Mouse (Mus musculus): ENCODE results near the gene Gm1113. TPM values are rescaled to one million over a fixed set of nuclear protein-coding genes. Genes with fewer than 3 reads are reported as not detected.

Gene Gm1113
- polyA plus RNA-seq, 2 experiments, result not detected

DNA sequence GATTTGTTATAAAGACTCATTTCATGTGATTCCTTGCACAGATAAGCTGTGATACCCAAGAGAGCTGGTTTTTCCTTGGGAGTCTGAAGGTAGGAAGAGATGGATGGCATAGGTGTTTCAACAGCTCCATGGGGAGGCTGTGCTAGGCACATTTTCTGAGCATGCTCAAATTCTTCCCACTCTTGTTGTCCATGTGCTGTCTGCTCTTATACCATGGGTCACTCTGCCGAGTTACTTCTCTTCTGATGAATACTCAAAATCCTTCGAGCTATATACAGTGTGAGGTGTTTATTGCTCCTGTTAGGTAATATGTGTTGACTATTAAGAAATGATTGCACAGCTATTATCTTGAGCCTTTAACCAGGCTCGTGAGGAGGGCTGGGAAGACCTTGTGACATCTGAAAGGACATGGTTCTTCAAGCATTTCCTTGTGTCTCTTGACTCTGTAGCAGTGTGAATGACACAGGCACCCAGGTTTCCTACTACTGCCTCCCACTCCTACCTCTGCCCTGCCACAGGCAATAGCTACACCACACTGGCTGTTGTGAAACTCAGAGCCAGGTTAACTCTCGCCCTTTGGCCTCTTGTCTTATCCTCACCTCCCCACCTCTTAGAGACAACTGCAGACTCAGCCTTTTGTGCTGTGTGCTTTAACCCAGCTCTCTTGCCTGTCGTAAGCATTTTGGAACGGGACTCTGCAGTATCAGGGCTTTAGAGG lies 2.7 kb upstream of the Gm1113 start:
- H3K4me2 ChIP-seq (replicated peaks; ENCODE audit: low read depth, low read length, severe bottlenecking), result no peak overlapping the region
- H3K9ac ChIP-seq (ENCODE audit: low read depth, low read length, severe bottlenecking), result no peak overlapping the region
- H3K36me3 ChIP-seq (ENCODE audit: control insufficient read depth, insufficient read depth, low read length), result no peaks in the 10 kb centered on the region
- 65% methylated on average over 6 of the region's 6 CpGs for WGBS
- H3K4me3 ChIP-seq (replicated peaks; ENCODE audit: low read length), result no peak overlapping the region
- TF ChIP-seq POLR2A (IDR thresholded peaks at IDR 0.05; ENCODE audit: borderline replicate concordance, extremely low read depth, insufficient read depth, insufficient read length), result no peak
- H3K9me3 ChIP-seq (ENCODE audit: control insufficient read depth, low read length), result no peaks in the 10 kb centered on the region
- DNase-seq (ENCODE audit: low spot score), result no peak
- ATAC-seq (ENCODE audit: low FRiP score, low read depth), result no peak
- peak overlapping the region; percentile 26; the same call in 1 of the 2 replicates for H3K27ac ChIP-seq (replicated peaks; ENCODE audit: low read depth, low read length)
- peaks cover 35% of the 10 kb centered on the region for H3K4me1 ChIP-seq (ENCODE audit: control insufficient read depth, insufficient read depth, low read length)
- no peaks in the 10 kb centered on the region for H3K27me3 ChIP-seq (ENCODE audit: control insufficient read depth, insufficient read depth, low read length)

DNA sequence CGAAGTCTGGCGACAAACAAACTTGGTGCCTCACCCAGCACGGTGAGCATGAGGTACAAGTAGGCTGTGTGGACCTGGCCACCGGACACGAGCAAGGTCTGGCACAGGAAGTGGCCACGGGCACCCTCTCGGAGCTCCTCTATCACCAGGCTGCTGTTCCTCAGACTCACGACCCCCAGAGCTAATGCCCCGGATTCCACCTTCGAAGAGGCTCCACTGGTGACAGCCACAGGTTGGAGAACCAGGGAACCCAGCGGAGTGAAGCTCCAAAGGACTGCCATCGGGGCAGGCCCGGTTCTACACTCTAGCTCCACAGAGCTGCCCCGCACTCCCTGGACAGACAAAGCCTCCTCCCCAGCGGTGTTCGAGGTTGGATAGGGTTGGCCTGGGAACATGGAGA lies 1.4 kb downstream of the Gm1113 start:
- Histone ChIP-seq H3K4me1 (ENCODE audit: control insufficient read depth, insufficient read depth, low read length) (peaks cover 10% of the 10 kb centered on the region), H3K9me3 (ENCODE audit: control insufficient read depth, low read length) (no peaks in the 10 kb centered on the region), H3K36me3 (ENCODE audit: control insufficient read depth, insufficient read depth, low read length) (no peaks in the 10 kb centered on the region), H3K27ac (replicated peaks; ENCODE audit: low read depth, low read length) (no peak overlapping the region), H3K4me2 (replicated peaks; ENCODE audit: low read depth, low read length, severe bottlenecking) (no peak overlapping the region), H3K9ac (ENCODE audit: low read depth, low read length, severe bottlenecking) (no peak overlapping the region), H3K27me3 (ENCODE audit: control insufficient read depth, insufficient read depth, low read length) (no peaks in the 10 kb centered on the region), H3K4me3 (replicated peaks; ENCODE audit: low read length) (no peak overlapping the region)
- TF ChIP-seq POLR2A (IDR thresholded peaks at IDR 0.05; ENCODE audit: borderline replicate concordance, extremely low read depth, insufficient read depth, insufficient read length), result no peak
- 91% methylated on average over 15 of the region's 16 CpGs for WGBS
- no peak for ATAC-seq (ENCODE audit: low FRiP score, low read depth)
- no peak for DNase-seq (ENCODE audit: low spot score)

DNA sequence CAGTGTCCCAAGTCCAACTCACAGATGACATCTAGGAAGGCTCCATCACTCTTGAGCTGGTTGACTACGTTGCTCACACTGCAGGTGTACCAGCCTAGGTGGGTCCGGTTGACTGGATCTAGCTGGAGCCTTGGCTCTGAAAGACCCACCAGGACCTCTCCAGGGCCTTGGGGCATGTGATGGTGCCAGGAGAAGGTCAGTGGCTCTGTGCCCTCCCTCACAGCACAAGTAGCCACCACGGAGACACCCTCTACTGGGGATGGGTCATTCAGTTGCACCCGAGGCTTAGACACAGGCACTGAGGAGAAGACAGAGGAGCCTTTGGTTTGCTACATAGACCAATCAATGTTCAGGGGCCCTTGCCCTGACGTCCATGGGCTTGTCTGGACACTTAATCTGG lies 1.9 kb downstream of the Gm1113 start:
- 86% methylated on average over 5 of the region's 5 CpGs for WGBS
- H3K9me3 ChIP-seq (ENCODE audit: control insufficient read depth, low read length), result no peaks in the 10 kb centered on the region
- H3K4me3 ChIP-seq (replicated peaks; ENCODE audit: low read length), result no peak overlapping the region
- DNase-seq (ENCODE audit: low spot score), result no peak
- no peaks in the 10 kb centered on the region for H3K27me3 ChIP-seq (ENCODE audit: control insufficient read depth, insufficient read depth, low read length)
- H3K36me3 ChIP-seq (ENCODE audit: control insufficient read depth, insufficient read depth, low read length), result no peaks in the 10 kb centered on the region
- H3K27ac ChIP-seq (replicated peaks; ENCODE audit: low read depth, low read length), result no peak overlapping the region
- H3K4me1 ChIP-seq (ENCODE audit: control insufficient read depth, insufficient read depth, low read length), result peaks cover 6% of the 10 kb centered on the region
- no peak for TF ChIP-seq POLR2A (IDR thresholded peaks at IDR 0.05; ENCODE audit: borderline replicate concordance, extremely low read depth, insufficient read depth, insufficient read length)
- no peak overlapping the region for H3K4me2 ChIP-seq (replicated peaks; ENCODE audit: low read depth, low read length, severe bottlenecking)
- H3K9ac ChIP-seq (ENCODE audit: low read depth, low read length, severe bottlenecking), result no peak overlapping the region
- ATAC-seq (ENCODE audit: low FRiP score, low read depth), result no peak

DNA sequence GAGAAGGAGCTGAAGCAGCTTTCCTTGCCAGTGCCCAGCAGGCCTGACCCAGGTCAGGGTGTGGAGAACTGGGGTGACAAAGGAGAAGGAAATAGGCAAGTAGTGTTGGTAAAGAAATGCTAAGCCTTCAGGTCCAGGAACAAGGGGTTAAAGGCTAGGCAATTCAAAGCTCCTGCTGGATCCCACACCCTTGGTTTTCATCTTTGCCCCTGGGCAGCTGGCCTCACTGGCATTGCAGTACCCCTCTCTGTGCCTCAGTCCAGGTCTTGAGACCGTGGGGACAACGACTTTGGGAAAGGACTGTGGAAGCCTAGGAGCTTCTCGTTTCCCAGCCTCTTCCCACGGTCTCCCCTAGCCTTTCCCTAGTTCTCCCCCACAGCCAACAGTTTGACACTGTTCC lies 4.2 kb downstream of the Gm1113 start:
- H3K27me3 ChIP-seq (ENCODE audit: control insufficient read depth, insufficient read depth, low read length), result no peaks in the 10 kb centered on the region
- no peaks in the 10 kb centered on the region for H3K9me3 ChIP-seq (ENCODE audit: control insufficient read depth, low read length)
- WGBS, result 87% methylated on average over 4 of the region's 4 CpGs
- DNase-seq (ENCODE audit: low spot score), result no peak
- TF ChIP-seq POLR2A (IDR thresholded peaks at IDR 0.05; ENCODE audit: borderline replicate concordance, extremely low read depth, insufficient read depth, insufficient read length), result no peak
- H3K36me3 ChIP-seq (ENCODE audit: control insufficient read depth, insufficient read depth, low read length), result no peaks in the 10 kb centered on the region
- H3K4me2 ChIP-seq (replicated peaks; ENCODE audit: low read depth, low read length, severe bottlenecking), result no peak overlapping the region
- H3K4me1 ChIP-seq (ENCODE audit: control insufficient read depth, insufficient read depth, low read length), result peaks cover 3% of the 10 kb centered on the region; the same call in 1 of the 2 replicates
- no peak overlapping the region for H3K4me3 ChIP-seq (replicated peaks; ENCODE audit: low read length)
- no peak overlapping the region for H3K9ac ChIP-seq (ENCODE audit: low read depth, low read length, severe bottlenecking)
- H3K27ac ChIP-seq (replicated peaks; ENCODE audit: low read depth, low read length), result no peak overlapping the region
- ATAC-seq (ENCODE audit: low FRiP score, low read depth), result no peak

GRCm38 (mm10) chr9:35508234-35508633 lies 9.8 kb downstream of the Gm1113 start:
- Histone ChIP-seq H3K36me3 (ENCODE audit: control insufficient read depth, insufficient read depth, low read length) (peaks cover 35% of the 10 kb centered on the region), H3K4me2 (replicated peaks; ENCODE audit: low read depth, low read length, severe bottlenecking) (no peak overlapping the region), H3K27ac (replicated peaks; ENCODE audit: low read depth, low read length) (peak overlapping the region; percentile 79), H3K4me3 (replicated peaks; ENCODE audit: low read length) (no peak overlapping the region), H3K9me3 (ENCODE audit: control insufficient read depth, low read length) (no peaks in the 10 kb centered on the region), H3K4me1 (ENCODE audit: control insufficient read depth, insufficient read depth, low read length) (peaks cover 18% of the 10 kb centered on the region), H3K27me3 (ENCODE audit: control insufficient read depth, insufficient read depth, low read length) (no peaks in the 10 kb centered on the region), H3K9ac (ENCODE audit: low read depth, low read length, severe bottlenecking) (no peak overlapping the region)
- WGBS, result 29% methylated on average over 8 of the region's 8 CpGs
- peak; percentile 69 for DNase-seq (ENCODE audit: low spot score)
- ATAC-seq (ENCODE audit: low FRiP score, low read depth), result peak; percentile 65
- TF ChIP-seq POLR2A (IDR thresholded peaks at IDR 0.05; ENCODE audit: borderline replicate concordance, extremely low read depth, insufficient read depth, insufficient read length), result no peak
